In genomic region chr19:58143853-58144454, GRCm38 (mm10) we compare ENCODE assay signal across 17 mouse cellular contexts.
A peak's percentile ranks its signal among the peaks of the same experiment; 100 is the strongest.
DNase-seq lines count a peak whose midpoint lies in the region; ATAC-seq and TF ChIP-seq lines count a peak whose summit lies in the region.
"Had no signal": no experiment of that assay in that cellular context is flagged by ENCODE, and none has a peak within 500 bp of the region (broad histone marks: within the 10 kb centered on the region; RNA-seq: fewer than 3 reads in every experiment).

No protein-coding gene starts in this region.

- no peak for TF ChIP-seq CTCF in CH12.LX (conservative IDR thresholded peaks at IDR 0.05 in 1 of 2, IDR thresholded peaks at IDR 0.05 in 1 of 2; ENCODE audit: low read depth in 2 of 2, low read length in 2 of 2)

- H3K4me1 ChIP-seq in CH12.LX (ENCODE audit: control insufficient read depth in 1 of 2, insufficient read depth in 2 of 2) = peaks cover 0 to 7% of the 10 kb centered on the region in 2 experiments; a peak in 2 of 4 replicates
- H3K4me1 ChIP-seq: liver, embryonic 15.5 days had no signal

- dilution Hi-C loops in CH12.LX (cut with MboI; ENCODE audit: extremely low pct_ligation_motif_present, extremely low pct_unique_long_range_greater_than_20kb, low sequenced_read_pairs) = no loop called here

- no peak overlapping the region for H3K4me3 ChIP-seq in CH12.LX (replicated peaks in 1 of 3; ENCODE audit: low read depth in 2 of 3, low read length in 2 of 3, poor library complexity in 1 of 3)
- H3K4me3 ChIP-seq: embryonic facial prominence, embryonic 15.5 days; forebrain, embryonic 13.5 days; heart, adult 2 months; kidney, embryonic 15.5 days; liver, embryonic 15.5 days; neural tube, embryonic 13.5 days had no signal

- TF ChIP-seq RAD21 in CH12.LX (IDR thresholded peaks at IDR 0.05; ENCODE audit: low read depth, low read length) = no peak

- no peak overlapping the region for H3K27ac ChIP-seq in CH12.LX (ENCODE audit: insufficient read depth, low read depth)
- H3K27ac ChIP-seq: embryonic facial prominence, embryonic 15.5 days; forebrain, embryonic 13.5 days; heart, adult 2 months; kidney, embryonic 15.5 days; liver, embryonic 15.5 days; neural tube, embryonic 13.5 days; stomach, postnatal 0 days had no signal

- H3K36me3 ChIP-seq in CH12.LX (replicated peaks in 1 of 2; ENCODE audit: control insufficient read depth in 1 of 2, insufficient read depth in 1 of 2, low read length in 1 of 2) = no peaks in the 10 kb centered on the region
- H3K36me3 ChIP-seq: embryonic facial prominence, embryonic 15.5 days; kidney, embryonic 15.5 days; liver, embryonic 15.5 days; neural tube, embryonic 13.5 days had no signal

- in situ Hi-C loops in CH12.LX (cut with MboI; ENCODE audit: low pct_ligation_motif_present, low pct_unique_long_range_greater_than_20kb, low sequenced_read_pairs) = no loop called here

- TF ChIP-seq POLR2A in CH12.LX (IDR thresholded peaks at IDR 0.05; ENCODE audit: low read depth, low read length) = no peak

- H3K79me2 ChIP-seq in CH12.LX (replicated peaks; ENCODE audit: control insufficient read depth, extremely low read depth, insufficient read depth, poor library complexity, severe bottlenecking) = no peaks in the 10 kb centered on the region

- DNase-seq in CD4-positive, CD25-positive, alpha-beta regulatory T cell, adult 2 months (ENCODE audit: low read depth, low spot score) = peak; percentile 62
- peak; percentile 16 for DNase-seq in CH12.LX (ENCODE audit: extremely low read depth)
- peak; percentile 18 to 22 for DNase-seq in thymus, postnatal 10 days (ENCODE audit: low spot score in 2 of 2)
- DNase-seq in retina, embryonic 14.5 days (ENCODE audit: low spot score) = no peak
- no peak for DNase-seq in left cerebral cortex, postnatal 4 days
- no peak for DNase-seq in cerebellum, postnatal 25 days
- DNase-seq: cerebellum, adult 18-20 months; heart, adult 2 months; lung, postnatal 36 days; midbrain, embryonic 14.5 days had no signal

- ATAC-seq in megakaryocyte, adult 5-6 weeks (ENCODE audit: poor library complexity, severe bottlenecking) = peak; percentile 93
- ATAC-seq: forebrain, embryonic 13.5 days had no signal

- no peak overlapping the region for H3K4me2 ChIP-seq in CH12.LX (ENCODE audit: insufficient read depth, low read depth, poor library complexity, severe bottlenecking)
- H3K4me2 ChIP-seq: embryonic facial prominence, embryonic 15.5 days; forebrain, embryonic 13.5 days; kidney, embryonic 15.5 days; liver, embryonic 15.5 days; neural tube, embryonic 13.5 days had no signal

- H3K27me3 ChIP-seq in CH12.LX (replicated peaks) = no peaks in the 10 kb centered on the region
- H3K27me3 ChIP-seq: embryonic facial prominence, embryonic 15.5 days; kidney, embryonic 15.5 days; liver, embryonic 15.5 days had no signal

- intact Hi-C loops in left cerebral cortex, postnatal 4 days (cut with DNase I) = no loop called here

- H3K9me3 ChIP-seq in CH12.LX (replicated peaks; ENCODE audit: low read length) = no peaks in the 10 kb centered on the region
- H3K9me3 ChIP-seq: embryonic facial prominence, embryonic 15.5 days; forebrain, embryonic 13.5 days; kidney, embryonic 15.5 days; liver, embryonic 15.5 days; neural tube, embryonic 13.5 days had no signal

- no peak for TF ChIP-seq EP300 in CH12.LX (IDR thresholded peaks at IDR 0.05; ENCODE audit: low read length)

- no peak overlapping the region for H3K9ac ChIP-seq in CH12.LX (ENCODE audit: insufficient read depth, low read depth)
- H3K9ac ChIP-seq: embryonic facial prominence, embryonic 15.5 days; forebrain, embryonic 13.5 days; kidney, embryonic 15.5 days; liver, embryonic 15.5 days; neural tube, embryonic 13.5 days had no signal

TF ChIP-seq in CH12.LX, 34 proteins besides CTCF, POLR2A, EP300 and RAD21:
- no peak for TF ChIP-seq CHD2 (IDR thresholded peaks at IDR 0.05; ENCODE audit: low read length)
- TF ChIP-seq MAFK (IDR thresholded peaks at IDR 0.05; ENCODE audit: insufficient replicate concordance, low read length) = no peak
- TF ChIP-seq ZKSCAN1 (IDR thresholded peaks at IDR 0.05; ENCODE audit: borderline replicate concordance, low read depth, low read length) = no peak
- no peak for TF ChIP-seq SMC3 (IDR thresholded peaks at IDR 0.05; ENCODE audit: low read depth, low read length)
- TF ChIP-seq ZC3H11A (IDR thresholded peaks at IDR 0.05; ENCODE audit: low read depth, low read length) = no peak
- TF ChIP-seq TBP (conservative IDR thresholded peaks at IDR 0.05; ENCODE audit: low read depth, low read length) = no peak
- TF ChIP-seq UBTF (IDR thresholded peaks at IDR 0.05; ENCODE audit: low read depth, low read length) = no peak
- no peak for TF ChIP-seq PAX5 (IDR thresholded peaks at IDR 0.05; ENCODE audit: low read length)
- TF ChIP-seq NELFE (IDR thresholded peaks at IDR 0.05; ENCODE audit: low read depth, low read length) = no peak
- TF ChIP-seq USF1 (IDR thresholded peaks at IDR 0.05; ENCODE audit: low read depth, low read length) = no peak
- TF ChIP-seq ZMIZ1 (IDR thresholded peaks at IDR 0.05; ENCODE audit: low read depth, low read length) = no peak
- no peak for TF ChIP-seq NRF1 (IDR thresholded peaks at IDR 0.05; ENCODE audit: low read depth, low read length)
- TF ChIP-seq HCFC1 (IDR thresholded peaks at IDR 0.05; ENCODE audit: low read depth, low read length) = no peak
- TF ChIP-seq MEF2A (IDR thresholded peaks at IDR 0.05; ENCODE audit: borderline replicate concordance, low read depth, low read length) = no peak
- no peak for TF ChIP-seq MXI1 (IDR thresholded peaks at IDR 0.05; ENCODE audit: low read depth, low read length)
- TF ChIP-seq JUN (IDR thresholded peaks at IDR 0.05; ENCODE audit: insufficient read depth, low read depth, low read length) = no peak
- no peak for TF ChIP-seq KAT2A (IDR thresholded peaks at IDR 0.05; ENCODE audit: insufficient replicate concordance, low read length)
- no peak for TF ChIP-seq MAX (IDR thresholded peaks at IDR 0.05; ENCODE audit: low read length)
- no peak for TF ChIP-seq ETS1 (conservative IDR thresholded peaks at IDR 0.05; ENCODE audit: low read depth, low read length)

Comparison
In these comparisons a context has a peak if more than half of its experiments do, and no peak if none do; other contexts are left out.
1. DNase-seq: peak in CD4-positive, CD25-positive, alpha-beta regulatory T cell, adult 2 months (single experiment), CH12.LX (single experiment) and thymus, postnatal 10 days (2 of 2); none in retina, embryonic 14.5 days (single experiment), left cerebral cortex, postnatal 4 days (single experiment) and cerebellum, postnatal 25 days (0 of 2).